Mouse (Mus musculus) thymus, postnatal 0 days (tissue): ENCODE results near the gene Dennd4c. TPM values are rescaled to one million over a fixed set of nuclear protein-coding genes. Genes with fewer than 3 reads are reported as not detected.

Experiments
- DNase-seq: peaks from one replicate; pipeline ENCODE4 v3.0.0-alpha.2; 2015; ENCODE audit warnings: low spot score
- polyA plus RNA-seq: library from polyadenylated mRNA; unstranded; fragments of >200 nt; fragmentation: Nextera tagmentation; extraction: Ambion mirVana; gene quantifications from 2 replicates; pipeline ENCODE4 v1.2.1, GENCODE M21; 2015

The Dennd4c gene
- polyA plus RNA-seq = 4.6 and 6.3 TPM in 2 replicates

- peak; percentile 94 for DNase-seq
Observed at GRCm38 (mm10) chr4:86748336-86749291, at the start of gene Dennd4c. Gene Dennd4c (plus strand): TSS chr4:86748555.

- DNase-seq = no peak
Observed at GRCm38 (mm10) chr4:86699161-86699865, 49.0 kb upstream of the Dennd4c start.

- no peak for DNase-seq
Observed at GRCm38 (mm10) chr4:86708801-86709200, 39.6 kb upstream of the Dennd4c start.

- no peak for DNase-seq
Observed at GRCm38 (mm10) chr4:86710034-86710650, 38.2 kb upstream of the Dennd4c start.

GRCm38 (mm10) chr4:86710666-86711215, 37.6 kb upstream of the Dennd4c start:
- no peak for DNase-seq

GRCm38 (mm10) chr4:86712751-86713195, 35.6 kb upstream of the Dennd4c start:
- DNase-seq = no peak

- DNase-seq = no peak
Observed at GRCm38 (mm10) chr4:86713518-86713917, 34.8 kb upstream of the Dennd4c start.

GRCm38 (mm10) chr4:86715341-86715740, 33.0 kb upstream of the Dennd4c start:
- DNase-seq = no peak

GRCm38 (mm10) chr4:86717176-86717575, 31.2 kb upstream of the Dennd4c start:
- DNase-seq = no peak

- DNase-seq = no peak
Observed at GRCm38 (mm10) chr4:86718878-86719577, 29.3 kb upstream of the Dennd4c start.

- peak; percentile 37 for DNase-seq
Observed at GRCm38 (mm10) chr4:86721856-86722358, 26.4 kb upstream of the Dennd4c start.

GRCm38 (mm10) chr4:86725175-86725574, 23.2 kb upstream of the Dennd4c start:
- peak; percentile 45 for DNase-seq

GRCm38 (mm10) chr4:86726141-86726540, 22.2 kb upstream of the Dennd4c start:
- no peak for DNase-seq

GRCm38 (mm10) chr4:86729829-86730228, 18.5 kb upstream of the Dennd4c start:
- no peak for DNase-seq

- no peak for DNase-seq
Observed at GRCm38 (mm10) chr4:86734088-86734841, 14.1 kb upstream of the Dennd4c start.

- no peak for DNase-seq
Observed at GRCm38 (mm10) chr4:86739308-86739993, 8.9 kb upstream of the Dennd4c start.

- DNase-seq = peak; percentile 36
Observed at GRCm38 (mm10) chr4:86749361-86749841, 1.0 kb downstream of the Dennd4c start.

GRCm38 (mm10) chr4:86750346-86750945, 2.1 kb downstream of the Dennd4c start:
- DNase-seq = peak; percentile 91

GRCm38 (mm10) chr4:86764307-86764706, 16.0 kb downstream of the Dennd4c start:
- no peak for DNase-seq
